16 mouse cellular contexts compared by ENCODE assay signal in genomic region chr7:40058836-40059235, GRCm38 (mm10).
"Had no signal": no experiment of that assay in that cellular context is flagged by ENCODE, and none has a peak within 500 bp of the region (broad histone marks: within the 10 kb centered on the region; RNA-seq: fewer than 3 reads in every experiment).

No protein-coding gene starts in this region.

- H3K9ac ChIP-seq: intestine, embryonic 15.5 days; kidney, embryonic 15.5 days; limb, embryonic 13.5 days; liver, embryonic 13.5 days; lung, embryonic 14.5 days; midbrain, embryonic 13.5 days; stomach, embryonic 15.5 days had no signal

- H3K27ac ChIP-seq: intestine, embryonic 15.5 days; kidney, embryonic 15.5 days; limb, embryonic 10.5 days; limb, embryonic 13.5 days; liver, embryonic 13.5 days; macrophage; midbrain, embryonic 13.5 days; stomach, embryonic 15.5 days had no signal

- DNase-seq: layer of hippocampus, adult 9-11 months; liver; liver, embryonic 13.5 days; lung, embryonic 14.5 days; right cerebral cortex, postnatal 25 days; spleen, adult 18-20 months; thymus, postnatal 25 days had no signal

- H3K27me3 ChIP-seq: intestine, embryonic 15.5 days; kidney, embryonic 15.5 days; limb, embryonic 13.5 days; liver, embryonic 13.5 days; midbrain, embryonic 13.5 days; stomach, embryonic 15.5 days had no signal

- H3K4me1 ChIP-seq: intestine, embryonic 15.5 days; limb, embryonic 10.5 days; limb, embryonic 13.5 days; liver, embryonic 13.5 days; midbrain, embryonic 13.5 days; stomach, embryonic 15.5 days had no signal

- H3K4me2 ChIP-seq: intestine, embryonic 15.5 days; kidney, embryonic 15.5 days; limb, embryonic 13.5 days; liver, embryonic 13.5 days; lung, embryonic 14.5 days; midbrain, embryonic 13.5 days; stomach, embryonic 15.5 days had no signal

- H3K36me3 ChIP-seq: intestine, embryonic 15.5 days; kidney, embryonic 15.5 days; limb, embryonic 10.5 days; limb, embryonic 13.5 days; liver, embryonic 13.5 days; midbrain, embryonic 13.5 days; stomach, embryonic 15.5 days had no signal

- ATAC-seq: hindbrain, embryonic 16.5 days; intestine, embryonic 15.5 days; lung, postnatal 0 days; midbrain, embryonic 13.5 days had no signal

- H3K9me3 ChIP-seq: intestine, embryonic 15.5 days; kidney, embryonic 15.5 days; limb, embryonic 10.5 days; limb, embryonic 13.5 days; midbrain, embryonic 13.5 days; stomach, embryonic 15.5 days had no signal

- H3K4me3 ChIP-seq: intestine, embryonic 15.5 days; kidney, embryonic 15.5 days; limb, embryonic 10.5 days; limb, embryonic 13.5 days; liver, embryonic 13.5 days; midbrain, embryonic 13.5 days; stomach, embryonic 15.5 days had no signal
